Mouse (Mus musculus) heart, adult 9 months (tissue): Measurements from ENCODE around the gene Gm49601.

Source experiments
- DNase-seq, 2 experiments: peaks; one replicate each; pipeline ENCODE4 v3.0.0; 2022; ENCODE audit warnings: low spot score in 2 of 2

Gene Gm49601

DNA sequence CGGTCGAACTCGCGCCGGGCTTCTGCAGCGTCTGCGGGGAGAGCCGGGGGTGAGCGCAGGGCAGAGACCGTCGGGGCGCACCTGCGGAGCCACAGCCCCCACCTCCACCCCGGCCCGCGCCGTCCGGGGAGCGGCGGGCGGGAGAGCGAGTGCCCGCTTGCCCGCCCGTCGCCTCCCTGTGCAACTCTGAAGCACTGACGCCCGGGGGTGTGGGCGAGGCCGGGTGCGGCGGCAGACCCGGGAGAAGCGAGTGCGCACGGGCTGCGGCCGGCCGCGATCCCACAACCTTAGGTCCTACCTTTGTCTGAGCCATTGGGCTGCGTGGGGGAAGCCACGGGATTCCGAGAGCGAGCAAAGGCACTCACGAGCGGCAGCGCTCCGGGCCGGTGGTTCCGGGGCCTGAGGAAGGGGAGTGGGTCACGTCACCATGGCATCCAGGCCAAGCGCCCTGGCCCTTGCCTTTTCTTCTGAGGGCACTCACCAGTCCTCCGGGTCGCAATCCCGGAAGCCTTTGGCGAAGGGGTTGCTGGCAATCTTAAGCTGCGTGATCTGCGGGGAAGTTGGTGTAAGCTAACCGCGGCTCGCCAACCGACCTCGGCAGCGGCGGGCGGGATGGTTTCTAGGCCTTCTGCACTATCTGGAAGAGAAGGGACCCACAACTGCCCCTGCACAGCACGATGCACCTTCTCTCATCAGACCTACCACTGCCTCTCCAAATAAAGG, 43.6 kb downstream of the Gm49601 start:
- DNase-seq = no peak

DNA sequence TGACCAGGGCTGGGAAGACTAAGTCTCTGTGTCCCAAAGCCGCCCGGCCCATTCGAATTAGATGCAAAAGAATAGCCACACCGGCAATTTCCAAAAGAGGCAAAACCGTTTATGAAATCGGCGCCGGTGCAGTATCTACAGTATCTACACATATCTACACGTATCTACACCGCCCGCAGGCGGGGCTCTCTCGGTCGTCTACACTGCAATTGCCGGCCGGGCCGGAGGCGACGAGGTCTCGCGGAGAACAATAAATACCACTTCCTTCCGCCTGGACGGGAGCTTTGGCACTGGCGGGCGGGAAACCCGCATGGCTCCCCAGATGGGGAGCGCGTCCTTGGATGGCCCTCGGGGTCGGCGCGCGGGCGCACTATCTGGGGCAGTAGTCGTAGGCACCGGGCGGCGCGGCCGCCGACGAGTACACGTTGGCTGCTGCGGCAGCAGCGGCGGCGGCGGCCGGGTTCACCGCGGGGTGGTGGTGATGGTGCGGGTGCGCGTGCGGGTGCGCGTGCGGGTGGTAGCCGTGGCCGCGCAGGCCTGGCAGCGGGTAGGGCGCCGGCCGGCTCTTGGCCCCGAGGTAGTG, 44.5 kb downstream of the Gm49601 start:
- no peak for DNase-seq

- no peak for DNase-seq
Observed at GRCm38 (mm10) chr16:18581050-18581622, 45.1 kb downstream of the Gm49601 start.

- DNase-seq = no peak
Observed at GRCm38 (mm10) chr16:18580389-18580788, 45.8 kb downstream of the Gm49601 start.

GRCm38 (mm10) chr16:18577599-18578160, 48.5 kb downstream of the Gm49601 start:
- DNase-seq = no peak

DNA sequence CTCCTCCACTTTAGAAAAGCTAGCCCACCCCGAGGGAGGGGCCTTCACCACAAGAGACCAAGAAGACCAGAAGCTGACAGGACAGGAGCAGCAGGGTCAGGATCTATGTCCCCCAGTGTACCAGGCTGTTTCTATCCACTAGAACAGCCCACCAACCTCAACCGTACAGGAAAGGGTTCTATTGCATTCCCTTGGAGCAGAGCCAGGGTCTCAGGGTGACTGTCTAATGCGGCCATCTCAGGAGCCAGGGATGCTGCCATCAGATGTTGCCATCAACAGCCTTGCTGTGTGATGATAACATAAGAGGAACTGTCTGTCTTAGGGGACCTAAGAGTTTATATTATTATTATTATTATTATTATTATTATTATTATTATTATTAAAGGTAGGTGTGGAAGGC, 49.2 kb downstream of the Gm49601 start:
- no peak for DNase-seq

GRCm38 (mm10) chr16:18574196-18574595, 52.0 kb downstream of the Gm49601 start:
- DNase-seq = no peak
